Mouse (Mus musculus) neural tube, embryonic 13.5 days (tissue): ENCODE measurements around the gene Itga9. TPM values are rescaled to one million over a fixed set of nuclear protein-coding genes. Genes with fewer than 3 reads are reported as not detected.

Experiments used
- ATAC-seq: fragments of 200-750 bp; cut with Nextera tagmentation; 2 replicates; pipeline ENCODE4 v1.8.0; 2017; ENCODE audit warnings: low read depth, mild to moderate bottlenecking, moderate TSS enrichment, moderate library complexity
- H3K27ac ChIP-seq: fragments of 300-500 bp; sonication (generic); replicated peaks from 2 replicates; pipeline ENCODE4 v1.5.1; 2015; ENCODE audit warnings: moderate library complexity, mild to moderate bottlenecking, inconsistent platforms
- H3K27me3 ChIP-seq: fragments of 300-500 bp; sonication (generic); 2 replicates; pipeline ENCODE4 v1.6.1; 2015; ENCODE audit warnings: mild to moderate bottlenecking, inconsistent platforms
- H3K36me3 ChIP-seq: fragments of 300-500 bp; sonication (generic); 2 replicates; pipeline ENCODE4 v1.6.1; 2015; ENCODE audit warnings: mild to moderate bottlenecking, inconsistent platforms
- H3K4me1 ChIP-seq: fragments of 300-500 bp; sonication (generic); replicated peaks from 2 replicates; pipeline ENCODE4 v1.6.1; 2015; ENCODE audit warnings: inconsistent platforms
- H3K4me2 ChIP-seq: fragments of 300-500 bp; sonication (generic); 2 replicates; pipeline ENCODE4 v1.6.1; 2015; ENCODE audit warnings: inconsistent platforms, mild to moderate bottlenecking, moderate library complexity
- H3K4me3 ChIP-seq: fragments of 300-500 bp; sonication (generic); 2 replicates; pipeline ENCODE4 v1.5.1; 2015; ENCODE audit warnings: mild to moderate bottlenecking, inconsistent platforms
- H3K9ac ChIP-seq: fragments of 300-500 bp; sonication (generic); 2 replicates; pipeline ENCODE4 v1.6.1; 2015; ENCODE audit warnings: moderate library complexity, mild to moderate bottlenecking, inconsistent platforms
- H3K9me3 ChIP-seq: fragments of 300-500 bp; sonication (generic); 2 replicates; pipeline ENCODE4 v1.6.1; 2016; ENCODE audit warnings: inconsistent platforms
- WGBS: fragments of 180-500 bp; shearing (Covaris S2); methylation state at CpG from one replicate; pipeline ENCODE4 v1.1.7; 2015; 5-methylcytosine and 5-hydroxymethylcytosine counted together
- polyA plus RNA-seq: library from polyadenylated mRNA; unstranded; fragments of >200 nt; fragmentation: Nextera tagmentation; extraction: Ambion mirVana; gene quantifications from 2 replicates; pipeline ENCODE4 v1.2.1, GENCODE M21; 2015

The Itga9 gene
- polyA plus RNA-seq, 1 experiment from 2014 or later = 3.5 TPM

DNA sequence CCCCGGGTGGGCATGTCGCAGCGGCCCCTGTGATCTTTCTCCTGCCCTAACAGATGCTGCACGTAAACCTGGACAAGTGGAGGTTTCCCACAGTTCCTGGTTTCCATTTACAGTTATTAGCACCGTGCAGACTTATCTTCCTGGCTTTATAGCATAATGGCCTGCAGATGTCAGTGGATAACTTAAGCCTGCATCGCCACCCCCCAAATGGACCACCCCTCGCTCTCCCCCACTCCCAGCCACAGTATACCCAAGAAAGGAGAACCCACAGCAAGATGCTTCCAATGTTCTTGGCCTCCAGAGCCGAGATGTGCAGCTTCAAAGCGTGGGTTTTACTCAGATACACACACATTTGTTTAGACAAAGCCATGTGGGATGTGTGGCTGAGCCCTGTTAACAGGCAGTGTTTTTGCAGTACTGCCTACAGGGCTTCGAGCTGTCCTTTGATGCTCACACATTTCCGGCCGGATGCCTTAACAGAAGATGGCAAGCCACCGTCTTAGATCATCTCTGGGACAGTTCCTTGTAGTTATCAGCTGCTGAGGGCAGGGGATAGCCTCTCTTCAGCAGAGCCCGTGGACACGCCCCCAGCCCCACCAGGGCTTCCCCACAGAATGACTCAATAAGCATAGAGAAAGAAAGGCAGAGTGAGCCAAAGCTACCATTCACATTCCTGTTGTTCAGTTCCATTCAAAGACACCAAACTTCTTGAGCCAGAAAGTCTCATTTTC lies 71.7 kb downstream of the Itga9 start:
- Histone ChIP-seq H3K27me3 (no peaks in the 10 kb centered on the region), H3K9ac (no peak overlapping the region), H3K27ac (peak overlapping the region; percentile 33; the same call in 1 of the 2 replicates), H3K4me1 (peaks cover 21% of the 10 kb centered on the region), H3K9me3 (no peaks in the 10 kb centered on the region), H3K4me3 (no peak overlapping the region), H3K36me3 (no peaks in the 10 kb centered on the region), H3K4me2 (no peak overlapping the region)
- 57% methylated on average over 15 of the region's 15 CpGs for WGBS
- ATAC-seq = no peak

DNA sequence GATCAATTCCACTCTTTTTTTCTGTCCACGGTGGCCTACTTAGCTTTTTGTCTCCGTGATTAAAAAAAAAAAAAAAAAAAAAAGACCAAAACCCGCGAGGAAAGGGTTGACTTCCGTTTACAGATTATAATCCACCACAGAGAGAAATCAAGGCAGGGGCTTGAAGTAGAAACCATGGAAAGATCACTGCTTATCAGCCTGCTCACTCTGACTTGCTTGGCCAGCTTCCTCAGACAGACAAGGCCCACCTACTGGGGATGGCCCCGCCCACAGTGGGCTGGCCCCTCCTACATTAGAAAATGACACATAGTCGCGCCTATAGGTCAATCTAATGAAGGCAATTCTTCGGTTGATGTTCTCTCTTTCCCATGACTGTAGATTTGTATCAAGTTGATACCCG lies 72.3 kb downstream of the Itga9 start:
- Histone ChIP-seq H3K36me3 (no peaks in the 10 kb centered on the region), H3K4me3 (no peak overlapping the region), H3K4me1 (peaks cover 21% of the 10 kb centered on the region), H3K27ac (no peak overlapping the region), H3K27me3 (no peaks in the 10 kb centered on the region), H3K9me3 (no peaks in the 10 kb centered on the region), H3K9ac (no peak overlapping the region), H3K4me2 (no peak overlapping the region)
- 72% methylated on average over 10 of the region's 10 CpGs for WGBS
- ATAC-seq = no peak

DNA sequence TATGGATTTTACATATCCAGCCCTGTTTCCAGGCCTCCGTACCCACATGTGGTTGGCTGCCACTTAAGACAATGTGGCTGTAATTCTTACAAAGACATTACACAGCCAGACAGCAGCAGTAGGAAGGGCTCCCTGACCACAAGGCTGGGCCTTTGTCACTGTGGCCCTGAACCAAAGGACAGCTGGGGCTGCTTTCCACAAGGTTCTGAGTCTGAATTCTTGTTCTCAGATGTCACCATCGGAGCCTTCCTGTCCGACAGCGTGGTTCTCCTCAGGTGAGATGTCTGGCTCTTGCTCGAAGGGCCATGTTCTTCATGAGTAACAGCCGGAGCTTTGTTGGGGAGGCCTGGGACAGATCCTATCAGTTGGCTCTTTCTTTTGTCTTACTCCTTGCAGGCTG lies 75.0 kb downstream of the Itga9 start:
- Histone ChIP-seq H3K4me3 (no peak overlapping the region), H3K9me3 (no peaks in the 10 kb centered on the region), H3K4me2 (no peak overlapping the region), H3K27me3 (no peaks in the 10 kb centered on the region), H3K4me1 (peaks cover 20% of the 10 kb centered on the region), H3K9ac (no peak overlapping the region), H3K36me3 (no peaks in the 10 kb centered on the region), H3K27ac (no peak overlapping the region)
- no peak for ATAC-seq
- WGBS = 84% methylated on average over 6 of the region's 6 CpGs

DNA sequence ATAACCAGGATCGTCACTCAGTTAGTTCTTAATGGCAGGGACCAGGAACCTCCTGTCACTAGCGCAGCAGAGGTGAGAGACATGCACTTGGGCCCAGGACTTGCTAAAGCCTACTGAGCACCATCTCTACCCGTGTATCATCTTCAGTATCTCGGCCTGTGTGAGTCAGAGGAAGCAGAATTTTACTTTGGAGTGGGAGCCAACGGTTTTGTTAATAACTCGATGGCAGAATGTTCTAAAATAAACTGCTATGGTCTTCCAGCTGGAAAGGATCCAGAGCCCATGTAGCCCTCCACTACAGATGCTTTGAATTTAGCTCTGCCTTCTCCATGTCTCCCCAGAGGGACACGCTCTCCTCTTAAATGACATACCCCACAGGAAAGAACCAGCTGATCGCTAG lies 75.7 kb downstream of the Itga9 start:
- Histone ChIP-seq H3K9me3 (no peaks in the 10 kb centered on the region), H3K4me2 (no peak overlapping the region), H3K4me1 (peaks cover 13% of the 10 kb centered on the region), H3K4me3 (no peak overlapping the region), H3K9ac (no peak overlapping the region), H3K27me3 (no peaks in the 10 kb centered on the region), H3K27ac (no peak overlapping the region), H3K36me3 (no peaks in the 10 kb centered on the region)
- 88% methylated on average over 8 of the region's 8 CpGs for WGBS
- ATAC-seq = no peak

DNA sequence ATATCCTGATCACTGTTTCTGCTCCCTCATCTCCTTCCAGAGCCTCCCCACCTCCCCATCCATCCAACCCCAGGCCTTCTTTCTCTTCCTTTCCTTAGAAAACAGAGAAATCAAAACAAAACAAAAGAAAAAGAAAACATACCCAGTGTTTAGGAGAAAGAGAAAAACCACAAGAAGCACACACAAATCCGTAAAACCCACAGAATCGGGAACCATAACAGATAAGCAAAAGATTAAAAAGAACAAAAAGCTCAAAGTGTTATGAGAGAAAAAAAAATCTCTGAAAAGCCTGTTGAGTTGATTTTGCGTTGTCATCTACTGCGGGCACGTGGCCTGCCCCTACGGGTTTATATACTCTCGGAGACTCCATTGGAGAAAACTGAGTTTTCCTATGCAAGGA lies 77.0 kb downstream of the Itga9 start:
- no peak overlapping the region for H3K4me2 ChIP-seq
- ATAC-seq = no peak
- H3K27me3 ChIP-seq = no peaks in the 10 kb centered on the region
- no peaks in the 10 kb centered on the region for H3K9me3 ChIP-seq
- H3K9ac ChIP-seq = no peak overlapping the region
- H3K4me3 ChIP-seq = no peak overlapping the region
- peaks cover 10% of the 10 kb centered on the region for H3K4me1 ChIP-seq
- no peaks in the 10 kb centered on the region for H3K36me3 ChIP-seq
- H3K27ac ChIP-seq = no peak overlapping the region
- WGBS = 95% methylated on average over 7 of the region's 7 CpGs

DNA sequence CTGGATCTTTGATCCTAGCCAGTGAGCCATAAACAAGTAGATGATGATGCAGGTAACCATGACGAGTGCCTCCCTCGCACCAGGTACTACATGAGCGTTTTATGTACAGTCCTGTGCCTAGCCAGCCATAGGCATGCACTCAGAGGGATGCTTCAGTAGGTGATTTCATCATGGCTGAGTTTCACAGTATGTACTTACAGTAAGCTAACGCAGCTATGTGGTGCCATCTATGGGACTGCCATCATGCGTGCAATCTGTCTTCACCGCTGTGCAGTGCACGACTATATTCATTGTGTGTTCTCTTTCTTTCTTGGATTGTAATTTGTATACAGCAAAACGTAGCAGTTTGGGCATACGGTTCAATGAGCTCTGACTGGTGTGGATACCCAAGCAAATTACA lies 77.9 kb downstream of the Itga9 start:
- no peak overlapping the region for H3K4me3 ChIP-seq
- peaks cover 18% of the 10 kb centered on the region for H3K4me1 ChIP-seq
- WGBS = 95% methylated on average over 9 of the region's 9 CpGs
- H3K4me2 ChIP-seq = no peak overlapping the region
- no peaks in the 10 kb centered on the region for H3K9me3 ChIP-seq
- no peaks in the 10 kb centered on the region for H3K27me3 ChIP-seq
- H3K9ac ChIP-seq = no peak overlapping the region; the same call in 1 of the 2 replicates
- H3K27ac ChIP-seq = no peak overlapping the region
- ATAC-seq = no peak
- no peaks in the 10 kb centered on the region for H3K36me3 ChIP-seq

DNA sequence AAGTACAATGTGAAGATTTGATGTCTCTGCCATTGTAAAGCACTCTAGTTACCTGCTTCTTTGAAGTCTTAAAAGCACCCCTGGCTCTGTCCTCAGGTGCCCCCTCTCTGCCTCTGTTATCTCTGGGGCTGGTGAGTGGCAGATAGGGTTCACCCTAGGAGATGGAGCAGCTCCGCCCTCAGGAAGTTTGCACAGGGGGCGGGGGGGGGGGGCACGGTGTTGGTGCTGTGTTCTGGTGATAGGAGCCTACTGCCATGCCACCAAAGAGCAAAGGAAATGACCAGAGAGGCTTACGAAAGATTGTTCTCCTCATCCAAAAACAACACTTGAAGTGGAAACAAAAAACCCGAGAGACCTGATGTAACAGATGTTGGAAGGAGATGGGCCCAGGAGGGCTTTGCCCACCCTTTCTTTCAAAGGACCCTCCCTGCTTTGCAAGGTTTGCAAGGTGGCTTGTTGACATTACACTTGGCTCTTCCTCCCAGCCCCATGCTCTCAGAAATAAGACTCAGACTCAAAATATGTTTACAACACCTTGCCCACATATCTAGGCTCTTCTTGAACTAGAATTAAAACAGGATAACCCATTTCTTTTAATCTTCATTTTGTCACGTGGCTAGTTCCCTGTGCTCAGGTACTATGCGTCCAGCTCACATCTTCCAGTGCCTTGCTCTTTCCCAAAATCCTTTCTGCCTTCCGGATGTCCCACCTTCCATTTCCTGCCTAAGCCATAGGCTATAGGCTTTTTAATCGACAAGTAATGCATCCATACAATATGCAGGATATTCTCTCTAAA lies 79.9 kb downstream of the Itga9 start:
- no peak overlapping the region for H3K9ac ChIP-seq

DNA sequence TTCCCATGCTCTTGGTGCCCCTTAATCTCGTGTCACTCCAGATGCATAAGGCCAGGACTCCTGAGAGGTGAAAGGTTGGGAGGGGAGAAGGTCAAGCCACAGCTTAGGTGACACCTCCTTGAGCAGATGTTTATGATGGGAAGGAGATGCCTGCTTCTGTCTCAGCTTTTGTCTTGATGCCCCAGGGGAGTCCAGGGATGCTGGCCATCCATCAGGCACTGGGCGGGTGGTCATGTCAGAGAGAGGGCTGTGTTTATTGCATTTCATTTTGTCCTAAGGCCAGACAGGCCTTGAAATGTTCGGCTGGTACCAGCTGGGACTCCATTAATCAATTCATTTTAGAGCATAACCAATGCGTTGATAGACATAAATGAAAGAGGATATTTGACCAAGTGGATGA lies 81.8 kb downstream of the Itga9 start:
- WGBS = 36% methylated on average over 4 of the region's 4 CpGs
- no peak overlapping the region for H3K4me2 ChIP-seq
- no peak for ATAC-seq

More for the DNA sequence above, 79.9 kb downstream of the Itga9 start:
- Histone ChIP-seq H3K27me3 (0 out of 2 replicates have a peak, but pooled peaks cover 3% of the 10 kb centered on the region), H3K9me3 (no peaks in the 10 kb centered on the region), H3K4me2 (no peak overlapping the region), H3K4me1 (peaks cover 21% of the 10 kb centered on the region), H3K4me3 (no peak overlapping the region), H3K27ac (no peak overlapping the region), H3K36me3 (no peaks in the 10 kb centered on the region)
- WGBS = 78% methylated on average over 9 of the region's 9 CpGs
- no peak for ATAC-seq

DNA sequence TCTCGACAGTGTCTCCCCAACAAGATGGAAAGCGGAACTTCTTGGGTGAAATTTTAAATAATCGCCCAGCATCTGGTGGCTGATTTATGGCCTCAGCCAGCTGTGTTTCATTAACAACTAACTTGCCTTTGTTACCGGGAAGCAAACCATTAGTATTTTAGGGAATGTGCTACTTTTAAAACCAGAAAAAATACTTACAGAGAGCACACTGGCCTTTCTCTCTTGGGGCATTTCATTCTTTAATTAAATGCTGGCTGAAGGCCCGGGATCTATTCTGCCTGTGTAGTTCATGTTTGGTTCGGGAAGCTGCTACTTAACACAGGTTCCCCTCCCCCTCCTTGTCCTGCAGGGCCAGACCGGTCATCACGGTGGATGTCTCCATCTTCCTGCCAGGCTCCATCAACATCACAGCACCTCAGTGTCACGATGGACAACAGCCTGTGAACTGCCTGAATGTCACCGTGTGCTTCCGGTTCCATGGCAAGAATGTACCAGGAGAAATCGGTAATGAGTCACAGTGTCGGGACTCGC lies 82.5 kb downstream of the Itga9 start:
- no peak for ATAC-seq
- 50% methylated on average over 14 of the region's 14 CpGs for WGBS

More for the DNA sequence above, 81.8 kb downstream of the Itga9 start:
- Histone ChIP-seq H3K36me3 (no peaks in the 10 kb centered on the region), H3K27ac (no peak overlapping the region), H3K27me3 (0 out of 2 replicates have a peak, but pooled peaks cover 3% of the 10 kb centered on the region), H3K9me3 (no peaks in the 10 kb centered on the region), H3K4me1 (peaks cover 21% of the 10 kb centered on the region), H3K4me3 (no peak overlapping the region), H3K9ac (no peak overlapping the region)

DNA sequence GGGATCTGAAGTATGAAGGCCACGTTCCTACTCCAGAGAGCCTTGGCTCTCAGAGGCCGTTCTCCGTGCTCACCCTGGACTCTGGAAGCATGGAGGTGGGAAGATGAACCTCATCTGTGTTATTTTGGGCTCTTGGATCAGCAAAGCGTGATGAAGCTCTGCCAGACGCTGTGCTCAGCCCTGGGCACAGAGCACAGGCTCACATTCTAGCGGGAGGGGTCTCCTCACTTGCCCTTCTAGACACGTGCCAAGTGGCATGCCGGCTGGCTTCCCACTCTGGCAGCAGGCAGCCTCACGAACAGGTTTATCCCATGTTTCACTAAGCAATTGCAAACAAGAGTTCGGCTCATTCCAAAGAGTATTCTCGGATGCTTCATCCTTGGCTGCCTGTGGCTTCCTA lies 86.8 kb downstream of the Itga9 start:
- Histone ChIP-seq H3K9me3 (no peaks in the 10 kb centered on the region), H3K36me3 (no peaks in the 10 kb centered on the region), H3K4me3 (no peak overlapping the region), H3K4me1 (peaks cover 14% of the 10 kb centered on the region), H3K27ac (no peak overlapping the region), H3K4me2 (no peak overlapping the region), H3K27me3 (0 out of 2 replicates have a peak, but pooled peaks cover 3% of the 10 kb centered on the region), H3K9ac (no peak overlapping the region)
- WGBS = 91% methylated on average over 11 of the region's 11 CpGs
- no peak for ATAC-seq

More for the DNA sequence above, 82.5 kb downstream of the Itga9 start:
- Histone ChIP-seq H3K4me2 (no peak overlapping the region), H3K4me3 (no peak overlapping the region), H3K27ac (no peak overlapping the region), H3K27me3 (0 out of 2 replicates have a peak, but pooled peaks cover 3% of the 10 kb centered on the region), H3K36me3 (no peaks in the 10 kb centered on the region), H3K4me1 (peaks cover 21% of the 10 kb centered on the region), H3K9me3 (no peaks in the 10 kb centered on the region), H3K9ac (no peak overlapping the region)

DNA sequence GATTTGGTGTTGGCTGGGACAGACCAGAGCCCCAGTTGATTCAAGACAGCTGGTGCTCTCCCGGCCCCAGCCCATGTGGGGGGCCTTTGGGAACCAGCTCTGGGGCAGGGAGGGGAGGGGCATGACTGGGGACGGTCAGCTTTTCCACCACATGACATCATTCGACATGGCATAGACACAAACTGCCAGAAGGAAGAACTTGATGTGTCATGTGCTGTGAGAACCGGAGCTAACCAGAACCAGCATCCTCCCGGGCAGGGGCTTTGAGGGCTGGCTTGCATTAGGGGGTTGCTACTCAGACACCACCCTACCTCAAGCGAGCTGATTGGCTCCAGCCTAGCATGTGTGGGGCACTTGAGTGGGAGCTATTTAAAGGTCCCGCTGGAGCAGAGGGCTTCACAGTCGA lies 87.9 kb downstream of the Itga9 start:
- Histone ChIP-seq H3K27me3 (0 out of 2 replicates have a peak, but pooled peaks cover 3% of the 10 kb centered on the region), H3K9ac (no peak overlapping the region), H3K4me1 (peaks cover 2% of the 10 kb centered on the region), H3K9me3 (no peaks in the 10 kb centered on the region), H3K4me2 (no peak overlapping the region), H3K27ac (no peak overlapping the region), H3K4me3 (no peak overlapping the region), H3K36me3 (no peaks in the 10 kb centered on the region)
- 70% methylated on average over 8 of the region's 8 CpGs for WGBS
- no peak for ATAC-seq

DNA sequence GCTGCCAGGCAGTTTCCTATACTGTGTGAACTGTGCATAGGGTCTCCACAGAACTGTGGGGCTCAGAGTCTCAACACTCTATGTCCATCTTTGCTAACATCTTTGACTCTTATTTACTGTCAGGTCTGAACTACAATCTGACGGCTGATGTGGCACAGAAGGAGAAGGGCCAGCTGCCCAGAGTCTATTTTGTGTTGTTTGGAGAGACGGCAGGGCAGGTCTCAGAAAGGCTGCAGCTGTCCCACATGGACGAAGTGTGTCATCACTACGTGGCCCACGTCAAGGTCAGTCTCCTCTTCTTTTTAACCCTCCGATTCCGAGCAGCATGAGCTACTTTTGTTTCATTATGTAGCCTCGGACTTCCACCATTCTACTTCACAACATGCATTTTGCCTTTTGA lies 91.7 kb downstream of the Itga9 start:
- Histone ChIP-seq H3K27me3 (no peaks in the 10 kb centered on the region), H3K9ac (no peak overlapping the region), H3K36me3 (no peaks in the 10 kb centered on the region), H3K4me3 (no peak overlapping the region), H3K27ac (no peak overlapping the region), H3K4me2 (no peak overlapping the region), H3K9me3 (no peaks in the 10 kb centered on the region), H3K4me1 (peaks cover 11% of the 10 kb centered on the region; the same call in 1 of the 2 replicates)
- no peak for ATAC-seq
- WGBS = 72% methylated on average over 8 of the region's 8 CpGs
